15 mouse cellular contexts compared by ENCODE assay signal in genomic region chr14:62924800-62925199, GRCm38 (mm10). TPM values are rescaled to one million over a fixed set of nuclear protein-coding genes. Genes with fewer than 3 reads are reported as not detected.
DNase-seq lines count a peak whose midpoint lies in the region; ATAC-seq and TF ChIP-seq lines count a peak whose summit lies in the region.
"Had no signal": no experiment of that assay in that cellular context is flagged by ENCODE, and none has a peak within 500 bp of the region (broad histone marks: within the 10 kb centered on the region; RNA-seq: fewer than 3 reads in every experiment).

No protein-coding gene starts in this region.

- H3K27ac ChIP-seq in liver, adult 2 months (replicated peaks; ENCODE audit: insufficient read depth, low read depth, low read length) = no peak overlapping the region
- H3K27ac ChIP-seq in liver, embryonic 12.5 days = no peak overlapping the region
- H3K27ac ChIP-seq in stomach, postnatal 0 days (replicated peaks) = no peak overlapping the region
- H3K27ac ChIP-seq: hindbrain, embryonic 12.5 days; stomach, embryonic 15.5 days had no signal

- peaks cover 8% of the 10 kb centered on the region; the same call in 1 of the 2 replicates for H3K36me3 ChIP-seq in liver, adult 2 months (ENCODE audit: control insufficient read depth, insufficient read depth, low read length)
- H3K36me3 ChIP-seq in liver, embryonic 12.5 days = peaks cover 12% of the 10 kb centered on the region
- H3K36me3 ChIP-seq in stomach, postnatal 0 days (ENCODE audit: control insufficient read depth, insufficient read depth, low read length) = no peaks in the 10 kb centered on the region; the same call in 1 of the 2 replicates

- 89% methylated on average over 4 of the region's 4 CpGs for whole genome bisulfite sequencing in liver, adult 2 months
- WGBS in liver, embryonic 12.5 days (ENCODE audit: insufficient replicate concordance) = 66% methylated on average over 4 of the region's 4 CpGs
- 85% methylated on average over 4 of the region's 4 CpGs for WGBS in stomach, postnatal 0 days

- H3K4me3 ChIP-seq in liver, adult 2 months (ENCODE audit: insufficient read depth, low read depth, low read length) = no peak overlapping the region
- H3K4me3 ChIP-seq in liver, embryonic 12.5 days = no peak overlapping the region
- H3K4me3 ChIP-seq in stomach, postnatal 0 days (ENCODE audit: low read depth, low read length) = no peak overlapping the region
- H3K4me3 ChIP-seq: hindbrain, embryonic 12.5 days; stomach, embryonic 15.5 days had no signal

- TF ChIP-seq POLR2A in liver, adult 2 months (IDR thresholded peaks at IDR 0.05; ENCODE audit: extremely low read depth, insufficient read depth, low read length) = no peak

- H3K4me1 ChIP-seq in liver, adult 2 months (ENCODE audit: control insufficient read depth, insufficient read depth, low read length) = peaks cover 10% of the 10 kb centered on the region
- 0 out of 2 replicates have a peak, but pooled peaks cover 2% of the 10 kb centered on the region for H3K4me1 ChIP-seq in liver, embryonic 12.5 days
- H3K4me1 ChIP-seq in stomach, postnatal 0 days (replicated peaks; ENCODE audit: control insufficient read depth, insufficient read depth) = no peaks in the 10 kb centered on the region
- H3K4me1 ChIP-seq: hindbrain, embryonic 12.5 days; stomach, embryonic 15.5 days had no signal

- ATAC-seq in CD4-positive, CD25-positive, alpha-beta regulatory T cell, adult 4 months = no peak
- ATAC-seq in liver, embryonic 12.5 days = no peak
- no peak for ATAC-seq in stomach, postnatal 0 days (ENCODE audit: low FRiP score, low TSS enrichment)
- ATAC-seq in megakaryocyte, adult 5-6 weeks (ENCODE audit: poor library complexity, severe bottlenecking) = no peak

- H3K9ac ChIP-seq in liver, adult 2 months (ENCODE audit: low read depth, low read length) = no peak overlapping the region
- no peak overlapping the region for H3K9ac ChIP-seq in liver, embryonic 12.5 days
- H3K9ac ChIP-seq in stomach, postnatal 0 days (ENCODE audit: low read length) = no peak overlapping the region
- H3K9ac ChIP-seq: hindbrain, embryonic 12.5 days; stomach, embryonic 15.5 days had no signal

- no peaks in the 10 kb centered on the region for H3K9me3 ChIP-seq in liver, embryonic 12.5 days (replicated peaks)
- H3K9me3 ChIP-seq in stomach, postnatal 0 days (ENCODE audit: control insufficient read depth, low read length) = no peaks in the 10 kb centered on the region
- H3K9me3 ChIP-seq: hindbrain, embryonic 12.5 days; stomach, embryonic 15.5 days had no signal

- H3K79me2 ChIP-seq in liver, adult 2 months (ENCODE audit: control insufficient read depth, insufficient read depth, low read length) = no peaks in the 10 kb centered on the region

- no peaks in the 10 kb centered on the region for H3K27me3 ChIP-seq in liver, adult 2 months (ENCODE audit: control insufficient read depth, insufficient read depth, low read length)
- no peaks in the 10 kb centered on the region for H3K27me3 ChIP-seq in liver, embryonic 12.5 days (replicated peaks)
- H3K27me3 ChIP-seq in stomach, postnatal 0 days (ENCODE audit: control insufficient read depth, insufficient read depth, low read length) = no peaks in the 10 kb centered on the region
- H3K27me3 ChIP-seq: hindbrain, embryonic 12.5 days; stomach, embryonic 15.5 days had no signal

- peak; percentile 46; the same call in 1 of the 2 replicates for TF ChIP-seq CTCF in liver, adult 2 months (IDR thresholded peaks at IDR 0.05; ENCODE audit: low read depth, low read length)
- peak; percentile 50 for TF ChIP-seq CTCF in stomach, postnatal 0 days (IDR thresholded peaks at IDR 0.05; ENCODE audit: low read depth)

- no peak for TF ChIP-seq EP300 in stomach, postnatal 0 days (optimal IDR thresholded peaks at IDR 0.05)

- no peak overlapping the region for H3K4me2 ChIP-seq in liver, embryonic 12.5 days
- H3K4me2 ChIP-seq in stomach, postnatal 0 days (replicated peaks; ENCODE audit: low read depth) = no peak overlapping the region
- H3K4me2 ChIP-seq: hindbrain, embryonic 12.5 days; stomach, embryonic 15.5 days had no signal

- peak; percentile 38 for DNase-seq in CD4-positive, CD25-positive, alpha-beta regulatory T cell, adult 2 months (ENCODE audit: low read depth, low spot score)
- no peak for DNase-seq in liver, adult 2 months (ENCODE audit: extremely low read depth, low read depth, low spot score)
- DNase-seq in R1 (ENCODE audit: low read depth, low spot score) = peak; percentile 53
- no peak for DNase-seq in stomach, postnatal 0 days (ENCODE audit: low spot score)
- DNase-seq in urinary bladder, adult 18-20 months (ENCODE audit: low spot score in 2 of 2) = no peak
- DNase-seq: cerebellum, adult 8-10 months had no signal

RNA-seq across cellular contexts. Expression of gene Defb48, which starts 59.5 kb away (rescaled TPM):
- not detected for polyA plus RNA-seq in CD4-positive, CD25-positive, alpha-beta regulatory T cell, adult 4 months (2017; shearing (Covaris generic))
- total RNA-seq in liver, adult 2 months (2014; rRNA removed) = not detected in 2 replicates
- not detected in 2 replicates for polyA plus RNA-seq in liver, adult 2 months (2012; rRNA removed)
- polyA plus RNA-seq in liver, embryonic 12.5 days (2016; fragmentation: Nextera tagmentation; extraction: Ambion mirVana) = not detected in 2 replicates
- polyA plus RNA-seq in stomach, postnatal 0 days (2015; fragmentation: Nextera tagmentation; extraction: Ambion mirVana) = not detected in 2 replicates
- total RNA-seq in megakaryocyte, adult 5-6 weeks (2015) = not detected in 2 replicates
- total RNA-seq in megakaryocyte, adult 5-6 weeks (2017) = not detected in 2 replicates
- total RNA-seq: left cerebral cortex, postnatal 36 days had no signal
- polyA plus RNA-seq: embryonic facial prominence, embryonic 14.5 days; hindbrain, embryonic 12.5 days; large intestine, adult 2 months; neural tube, embryonic 11.5 days; stomach, embryonic 15.5 days had no signal

Comparison
In these comparisons a context has a peak if more than half of its experiments do, and no peak if none do; other contexts are left out.
1. DNase-seq: peak in CD4-positive, CD25-positive, alpha-beta regulatory T cell, adult 2 months (single experiment) and R1 (single experiment); none in liver, adult 2 months (single experiment), stomach, postnatal 0 days (single experiment) and urinary bladder, adult 18-20 months (0 of 2).